Mouse (Mus musculus): ENCODE results near the gene Ppp2r5b. TPM values are rescaled to one million over a fixed set of nuclear protein-coding genes. Genes with fewer than 3 reads are reported as not detected.

Ppp2r5b gene
- polyA plus RNA-seq, 1 experiment = 243 TPM

- H3K4me1 ChIP-seq (ENCODE audit: control insufficient read depth, insufficient read depth, low read length) = peaks cover 24% of the 10 kb centered on the region
- H3K27me3 ChIP-seq (ENCODE audit: control insufficient read depth, insufficient read depth, low read length) = no peaks in the 10 kb centered on the region
- WGBS = 66% methylated on average over 16 of the region's 16 CpGs
- H3K4me3 ChIP-seq (replicated peaks; ENCODE audit: insufficient read depth, low read depth, low read length) = peak overlapping the region; percentile 44
- no peak overlapping the region for H3K27ac ChIP-seq (ENCODE audit: insufficient read depth, low read length)
- TF ChIP-seq POLR2A (IDR thresholded peaks at IDR 0.05; ENCODE audit: borderline replicate concordance, insufficient read depth, low read length) (no peak), CTCF (IDR thresholded peaks at IDR 0.05; ENCODE audit: borderline replicate concordance, insufficient read depth, low read depth, low read length) (no peak)
- DNase-seq = peak in 1 of 2 experiments; percentile 12
Measured at GRCm38 (mm10) chr19:6233647-6234046, 2.0 kb downstream of the Ppp2r5b start.

GRCm38 (mm10) chr19:6231036-6231435 lies 4.6 kb downstream of the Ppp2r5b start:
- Histone ChIP-seq H3K4me3 (replicated peaks; ENCODE audit: insufficient read depth, low read depth, low read length) (no peak overlapping the region), H3K27me3 (ENCODE audit: control insufficient read depth, insufficient read depth, low read length) (no peaks in the 10 kb centered on the region), H3K4me1 (ENCODE audit: control insufficient read depth, insufficient read depth, low read length) (peaks cover 28% of the 10 kb centered on the region), H3K27ac (ENCODE audit: insufficient read depth, low read length) (no peak overlapping the region)
- TF ChIP-seq CTCF (IDR thresholded peaks at IDR 0.05; ENCODE audit: borderline replicate concordance, insufficient read depth, low read depth, low read length) (no peak), POLR2A (IDR thresholded peaks at IDR 0.05; ENCODE audit: borderline replicate concordance, insufficient read depth, low read length) (no peak)
- 13% methylated on average over 2 of the region's 2 CpGs for WGBS
- DNase-seq = peak; percentile 27 to 53

- WGBS = 56% methylated on average over 4 of the region's 4 CpGs
- Histone ChIP-seq H3K4me1 (ENCODE audit: control insufficient read depth, insufficient read depth, low read length) (peaks cover 28% of the 10 kb centered on the region), H3K27ac (ENCODE audit: insufficient read depth, low read length) (no peak overlapping the region), H3K4me3 (replicated peaks; ENCODE audit: insufficient read depth, low read depth, low read length) (no peak overlapping the region), H3K27me3 (ENCODE audit: control insufficient read depth, insufficient read depth, low read length) (no peaks in the 10 kb centered on the region)
- TF ChIP-seq CTCF (IDR thresholded peaks at IDR 0.05; ENCODE audit: borderline replicate concordance, insufficient read depth, low read depth, low read length) = no peak
- DNase-seq = peak; percentile 62 to 64
Measured at GRCm38 (mm10) chr19:6230411-6230810, 5.3 kb downstream of the Ppp2r5b start.

- no peak overlapping the region for H3K4me3 ChIP-seq (replicated peaks; ENCODE audit: insufficient read depth, low read depth, low read length)
- no peaks in the 10 kb centered on the region for H3K27me3 ChIP-seq (ENCODE audit: control insufficient read depth, insufficient read depth, low read length)
- TF ChIP-seq POLR2A (IDR thresholded peaks at IDR 0.05; ENCODE audit: borderline replicate concordance, insufficient read depth, low read length) = no peak
- TF ChIP-seq CTCF (IDR thresholded peaks at IDR 0.05; ENCODE audit: borderline replicate concordance, insufficient read depth, low read depth, low read length) = no peak
- WGBS = 46% methylated on average over 4 of the region's 4 CpGs
- peak in 1 of 2 experiments; percentile 34 for DNase-seq
- no peak overlapping the region for H3K27ac ChIP-seq (ENCODE audit: insufficient read depth, low read length)
- H3K4me1 ChIP-seq (ENCODE audit: control insufficient read depth, insufficient read depth, low read length) = peaks cover 18% of the 10 kb centered on the region
Measured at GRCm38 (mm10) chr19:6227864-6228263, 7.8 kb downstream of the Ppp2r5b start.

- TF ChIP-seq POLR2A (IDR thresholded peaks at IDR 0.05; ENCODE audit: borderline replicate concordance, insufficient read depth, low read length) (no peak), CTCF (IDR thresholded peaks at IDR 0.05; ENCODE audit: borderline replicate concordance, insufficient read depth, low read depth, low read length) (no peak)
- DNase-seq = peak in 1 of 2 experiments; percentile 34
- no peak overlapping the region for H3K4me3 ChIP-seq (replicated peaks; ENCODE audit: insufficient read depth, low read depth, low read length)
- H3K27me3 ChIP-seq (ENCODE audit: control insufficient read depth, insufficient read depth, low read length) = no peaks in the 10 kb centered on the region
- 76% methylated on average over 14 of the region's 14 CpGs for WGBS
- no peak overlapping the region for H3K27ac ChIP-seq (ENCODE audit: insufficient read depth, low read length)
- peaks cover 18% of the 10 kb centered on the region for H3K4me1 ChIP-seq (ENCODE audit: control insufficient read depth, insufficient read depth, low read length)
Measured at GRCm38 (mm10) chr19:6226763-6227162, 8.9 kb downstream of the Ppp2r5b start.

GRCm38 (mm10) chr19:6226135-6226534 lies 9.5 kb downstream of the Ppp2r5b start, which contains the start of gene Gpha2:
TSS of gene Gpha2 (plus strand) at chr19:6226380.
- TF ChIP-seq CTCF (IDR thresholded peaks at IDR 0.05; ENCODE audit: borderline replicate concordance, insufficient read depth, low read depth, low read length) = no peak
- TF ChIP-seq POLR2A (IDR thresholded peaks at IDR 0.05; ENCODE audit: borderline replicate concordance, insufficient read depth, low read length) = no peak
- 66% methylated on average over 2 of the region's 2 CpGs for WGBS
- peaks cover 16% of the 10 kb centered on the region for H3K4me1 ChIP-seq (ENCODE audit: control insufficient read depth, insufficient read depth, low read length)
- DNase-seq = no peak
- H3K27me3 ChIP-seq (ENCODE audit: control insufficient read depth, insufficient read depth, low read length) = no peaks in the 10 kb centered on the region
- no peak within 1 kb of the TSS for H3K27ac ChIP-seq (ENCODE audit: insufficient read depth, low read length)
- H3K4me3 ChIP-seq (replicated peaks; ENCODE audit: insufficient read depth, low read depth, low read length) = no peak within 1 kb of the TSS

- WGBS = 73% methylated on average over 6 of the region's 6 CpGs
- DNase-seq = no peak
- Histone ChIP-seq H3K4me3 (replicated peaks; ENCODE audit: insufficient read depth, low read depth, low read length) (no peak overlapping the region), H3K27ac (ENCODE audit: insufficient read depth, low read length) (no peak overlapping the region), H3K27me3 (ENCODE audit: control insufficient read depth, insufficient read depth, low read length) (no peaks in the 10 kb centered on the region), H3K4me1 (ENCODE audit: control insufficient read depth, insufficient read depth, low read length) (no peaks in the 10 kb centered on the region)
- TF ChIP-seq CTCF (IDR thresholded peaks at IDR 0.05; ENCODE audit: borderline replicate concordance, insufficient read depth, low read depth, low read length) = no peak
- TF ChIP-seq POLR2A (IDR thresholded peaks at IDR 0.05; ENCODE audit: borderline replicate concordance, insufficient read depth, low read length) = no peak
Measured at GRCm38 (mm10) chr19:6218606-6219005, 17.1 kb downstream of the Ppp2r5b start.

GRCm38 (mm10) chr19:6216046-6216705 lies 19.5 kb downstream of the Ppp2r5b start:
- H3K27me3 ChIP-seq (ENCODE audit: control insufficient read depth, insufficient read depth, low read length) = no peaks in the 10 kb centered on the region
- no peaks in the 10 kb centered on the region for H3K4me1 ChIP-seq (ENCODE audit: control insufficient read depth, insufficient read depth, low read length)
- no peak overlapping the region for H3K4me3 ChIP-seq (replicated peaks; ENCODE audit: insufficient read depth, low read depth, low read length)
- WGBS = 79% methylated on average over 6 of the region's 6 CpGs
- no peak overlapping the region for H3K27ac ChIP-seq (ENCODE audit: insufficient read depth, low read length)
- TF ChIP-seq CTCF (IDR thresholded peaks at IDR 0.05; ENCODE audit: borderline replicate concordance, insufficient read depth, low read depth, low read length) (no peak), POLR2A (IDR thresholded peaks at IDR 0.05; ENCODE audit: borderline replicate concordance, insufficient read depth, low read length) (no peak)
- DNase-seq = no peak
